Mouse (Mus musculus): ENCODE measurements at regions not wholly inside any gene's neighbourhood (a gene's known extent, or its start where the extent isn't known, plus 50 kb on each side); places are given as distances from the start of the nearest gene placed in this dataset.

GRCm38 (mm10) chr11:22677337-22677736 lies 165.4 kb downstream of the Tmem17 start:
- no peak overlapping the region for H3K27ac ChIP-seq (ENCODE audit: low read length)
- no peak for ATAC-seq
- H3K36me3 ChIP-seq (ENCODE audit: control insufficient read depth, insufficient read depth, low read length) = no peaks in the 10 kb centered on the region
- H3K4me1 ChIP-seq (ENCODE audit: control insufficient read depth, insufficient read depth, low read length) = peaks cover 3% of the 10 kb centered on the region; the same call in 1 of the 2 replicates
- H3K4me3 ChIP-seq (ENCODE audit: low read depth, low read length) = no peak overlapping the region
- H3K9ac ChIP-seq (ENCODE audit: low read depth, low read length) = no peak overlapping the region
- WGBS = 43% methylated on average over 2 of the region's 2 CpGs
- no peaks in the 10 kb centered on the region for H3K27me3 ChIP-seq (ENCODE audit: control insufficient read depth, insufficient read depth, low read depth, low read length)
- no peaks in the 10 kb centered on the region for H3K9me3 ChIP-seq (replicated peaks; ENCODE audit: control insufficient read depth, low read length, poor library complexity, severe bottlenecking)
- H3K4me2 ChIP-seq (ENCODE audit: low read length) = no peak overlapping the region

- WGBS = 94% methylated on average over 4 of the region's 4 CpGs
- Histone ChIP-seq H3K4me3 (ENCODE audit: low read depth, low read length) (no peak overlapping the region), H3K9me3 (replicated peaks; ENCODE audit: control insufficient read depth, low read length, poor library complexity, severe bottlenecking) (no peaks in the 10 kb centered on the region), H3K9ac (ENCODE audit: low read depth, low read length) (no peak overlapping the region), H3K4me1 (ENCODE audit: control insufficient read depth, insufficient read depth, low read length) (no peaks in the 10 kb centered on the region), H3K27me3 (ENCODE audit: control insufficient read depth, insufficient read depth, low read depth, low read length) (no peaks in the 10 kb centered on the region), H3K4me2 (ENCODE audit: low read length) (no peak overlapping the region), H3K27ac (ENCODE audit: low read length) (no peak overlapping the region), H3K36me3 (ENCODE audit: control insufficient read depth, insufficient read depth, low read length) (no peaks in the 10 kb centered on the region)
- no peak for ATAC-seq
Observed at GRCm38 (mm10) chr11:22684576-22684975, 172.7 kb downstream of the Tmem17 start.

GRCm38 (mm10) chr11:22690829-22691228 lies 169.9 kb downstream of the B3gnt2 start:
- ATAC-seq = no peak
- Histone ChIP-seq H3K9ac (ENCODE audit: low read depth, low read length) (no peak overlapping the region), H3K4me2 (ENCODE audit: low read length) (no peak overlapping the region), H3K4me1 (ENCODE audit: control insufficient read depth, insufficient read depth, low read length) (no peaks in the 10 kb centered on the region), H3K4me3 (ENCODE audit: low read depth, low read length) (no peak overlapping the region), H3K27ac (ENCODE audit: low read length) (no peak overlapping the region), H3K9me3 (replicated peaks; ENCODE audit: control insufficient read depth, low read length, poor library complexity, severe bottlenecking) (no peaks in the 10 kb centered on the region), H3K27me3 (ENCODE audit: control insufficient read depth, insufficient read depth, low read depth, low read length) (no peaks in the 10 kb centered on the region), H3K36me3 (ENCODE audit: control insufficient read depth, insufficient read depth, low read length) (no peaks in the 10 kb centered on the region)
- 86% methylated on average over 3 of the region's 3 CpGs for WGBS

GRCm38 (mm10) chr11:22692281-22692857 lies 168.4 kb downstream of the B3gnt2 start:
- Histone ChIP-seq H3K4me1 (ENCODE audit: control insufficient read depth, insufficient read depth, low read length) (no peaks in the 10 kb centered on the region), H3K9ac (ENCODE audit: low read depth, low read length) (no peak overlapping the region), H3K9me3 (replicated peaks; ENCODE audit: control insufficient read depth, low read length, poor library complexity, severe bottlenecking) (no peaks in the 10 kb centered on the region), H3K36me3 (ENCODE audit: control insufficient read depth, insufficient read depth, low read length) (no peaks in the 10 kb centered on the region), H3K4me3 (ENCODE audit: low read depth, low read length) (no peak overlapping the region), H3K27ac (ENCODE audit: low read length) (no peak overlapping the region), H3K4me2 (ENCODE audit: low read length) (no peak overlapping the region), H3K27me3 (ENCODE audit: control insufficient read depth, insufficient read depth, low read depth, low read length) (no peaks in the 10 kb centered on the region)
- no peak for ATAC-seq
- 64% methylated on average over 5 of the region's 5 CpGs for WGBS

- ATAC-seq = no peak
- Histone ChIP-seq H3K27me3 (ENCODE audit: control insufficient read depth, insufficient read depth, low read depth, low read length) (no peaks in the 10 kb centered on the region), H3K4me2 (ENCODE audit: low read length) (no peak overlapping the region), H3K36me3 (ENCODE audit: control insufficient read depth, insufficient read depth, low read length) (no peaks in the 10 kb centered on the region), H3K4me3 (ENCODE audit: low read depth, low read length) (no peak overlapping the region), H3K9ac (ENCODE audit: low read depth, low read length) (no peak overlapping the region), H3K4me1 (ENCODE audit: control insufficient read depth, insufficient read depth, low read length) (0 out of 2 replicates have a peak, but pooled peaks cover 2% of the 10 kb centered on the region), H3K9me3 (replicated peaks; ENCODE audit: control insufficient read depth, low read length, poor library complexity, severe bottlenecking) (no peaks in the 10 kb centered on the region), H3K27ac (ENCODE audit: low read length) (no peak overlapping the region)
- WGBS = 62% methylated on average over 1 of the region's 1 CpGs
Observed at GRCm38 (mm10) chr11:22692941-22693341, 167.8 kb downstream of the B3gnt2 start.

GRCm38 (mm10) chr11:22693376-22693775 lies 167.4 kb downstream of the B3gnt2 start:
- 93% methylated on average over 2 of the region's 2 CpGs for WGBS

GRCm38 (mm10) chr11:22693984-22694383 lies 166.8 kb downstream of the B3gnt2 start:
- Histone ChIP-seq H3K9me3 (replicated peaks; ENCODE audit: control insufficient read depth, low read length, poor library complexity, severe bottlenecking) (no peaks in the 10 kb centered on the region), H3K27ac (ENCODE audit: low read length) (no peak overlapping the region), H3K27me3 (ENCODE audit: control insufficient read depth, insufficient read depth, low read depth, low read length) (no peaks in the 10 kb centered on the region), H3K4me3 (ENCODE audit: low read depth, low read length) (no peak overlapping the region), H3K4me1 (ENCODE audit: control insufficient read depth, insufficient read depth, low read length) (peaks cover 11% of the 10 kb centered on the region; the same call in 1 of the 2 replicates), H3K36me3 (ENCODE audit: control insufficient read depth, insufficient read depth, low read length) (no peaks in the 10 kb centered on the region), H3K4me2 (ENCODE audit: low read length) (no peak overlapping the region), H3K9ac (ENCODE audit: low read depth, low read length) (no peak overlapping the region)
- WGBS = 95% methylated on average over 2 of the region's 2 CpGs
- ATAC-seq = no peak

More at GRCm38 (mm10) chr11:22693376-22693775, 167.4 kb downstream of the B3gnt2 start:
- peaks cover 5% of the 10 kb centered on the region; the same call in 1 of the 2 replicates for H3K4me1 ChIP-seq (ENCODE audit: control insufficient read depth, insufficient read depth, low read length)
- no peaks in the 10 kb centered on the region for H3K36me3 ChIP-seq (ENCODE audit: control insufficient read depth, insufficient read depth, low read length)
- no peaks in the 10 kb centered on the region for H3K9me3 ChIP-seq (replicated peaks; ENCODE audit: control insufficient read depth, low read length, poor library complexity, severe bottlenecking)
- no peak overlapping the region for H3K4me3 ChIP-seq (ENCODE audit: low read depth, low read length)
- no peak for ATAC-seq
- no peak overlapping the region for H3K4me2 ChIP-seq (ENCODE audit: low read length)
- H3K27ac ChIP-seq (ENCODE audit: low read length) = no peak overlapping the region
- no peak overlapping the region for H3K9ac ChIP-seq (ENCODE audit: low read depth, low read length)
- no peaks in the 10 kb centered on the region for H3K27me3 ChIP-seq (ENCODE audit: control insufficient read depth, insufficient read depth, low read depth, low read length)

- Histone ChIP-seq H3K4me1 (ENCODE audit: control insufficient read depth, insufficient read depth, low read length) (peaks cover 12% of the 10 kb centered on the region; the same call in 1 of the 2 replicates), H3K4me3 (ENCODE audit: low read depth, low read length) (no peak overlapping the region)
- WGBS = 80% methylated on average over 5 of the region's 5 CpGs
Observed at GRCm38 (mm10) chr11:22694829-22695228, 165.9 kb downstream of the B3gnt2 start.

GRCm38 (mm10) chr11:22695237-22695636 lies 165.5 kb downstream of the B3gnt2 start:
- H3K27ac ChIP-seq (ENCODE audit: low read length) = no peak overlapping the region
- H3K4me3 ChIP-seq (ENCODE audit: low read depth, low read length) = no peak overlapping the region
- 81% methylated on average over 1 of the region's 1 CpGs for WGBS

More at GRCm38 (mm10) chr11:22694829-22695228, 165.9 kb downstream of the B3gnt2 start:
- Histone ChIP-seq H3K9ac (ENCODE audit: low read depth, low read length) (no peak overlapping the region), H3K36me3 (ENCODE audit: control insufficient read depth, insufficient read depth, low read length) (no peaks in the 10 kb centered on the region), H3K9me3 (replicated peaks; ENCODE audit: control insufficient read depth, low read length, poor library complexity, severe bottlenecking) (no peaks in the 10 kb centered on the region), H3K27me3 (ENCODE audit: control insufficient read depth, insufficient read depth, low read depth, low read length) (no peaks in the 10 kb centered on the region), H3K27ac (ENCODE audit: low read length) (no peak overlapping the region), H3K4me2 (ENCODE audit: low read length) (no peak overlapping the region)
- ATAC-seq = no peak

More at GRCm38 (mm10) chr11:22695237-22695636, 165.5 kb downstream of the B3gnt2 start:
- H3K4me1 ChIP-seq (ENCODE audit: control insufficient read depth, insufficient read depth, low read length) = peaks cover 12% of the 10 kb centered on the region; the same call in 1 of the 2 replicates
- H3K9ac ChIP-seq (ENCODE audit: low read depth, low read length) = no peak overlapping the region
- no peaks in the 10 kb centered on the region for H3K27me3 ChIP-seq (ENCODE audit: control insufficient read depth, insufficient read depth, low read depth, low read length)
- no peaks in the 10 kb centered on the region for H3K36me3 ChIP-seq (ENCODE audit: control insufficient read depth, insufficient read depth, low read length)
- ATAC-seq = no peak
- no peak overlapping the region for H3K4me2 ChIP-seq (ENCODE audit: low read length)
- no peaks in the 10 kb centered on the region for H3K9me3 ChIP-seq (replicated peaks; ENCODE audit: control insufficient read depth, low read length, poor library complexity, severe bottlenecking)
